Mouse (Mus musculus): ENCODE results near the gene Lhcgr. TPM values are rescaled to one million over a fixed set of nuclear protein-coding genes. Genes with fewer than 3 reads are reported as not detected.

Gene Lhcgr
- polyA plus RNA-seq, 1 experiment, result 2.8 TPM

- Histone ChIP-seq H3K27me3 (ENCODE audit: control insufficient read depth, insufficient read depth, low read length) (no peaks in the 10 kb centered on the region; the same call in 1 of the 2 replicates), H3K36me3 (ENCODE audit: control insufficient read depth, insufficient read depth, low read length) (no peaks in the 10 kb centered on the region), H3K4me3 (ENCODE audit: control insufficient read depth, low read depth, low read length) (no peak overlapping the region), H3K27ac (ENCODE audit: control insufficient read depth, insufficient read depth, low read depth, low read length) (no peak overlapping the region; the same call in 1 of the 2 replicates), H3K4me1 (ENCODE audit: control insufficient read depth, insufficient read depth, low read length) (peaks cover 3% of the 10 kb centered on the region; the same call in 1 of the 2 replicates)
- TF ChIP-seq CTCF (IDR thresholded peaks at IDR 0.05; ENCODE audit: control insufficient read depth, insufficient read depth, insufficient replicate concordance, low read depth, low read length), result no peak
- no peak for TF ChIP-seq POLR2A (IDR thresholded peaks at IDR 0.05; ENCODE audit: control insufficient read depth, low read depth, low read length)
These were observed 3.4 kb downstream of the Lhcgr start for GRCm38 (mm10) chr17:88788392-88788791.

GRCm38 (mm10) chr17:88786881-88787280, 4.9 kb downstream of the Lhcgr start:
- Histone ChIP-seq H3K4me3 (ENCODE audit: control insufficient read depth, low read depth, low read length) (no peak overlapping the region), H3K36me3 (ENCODE audit: control insufficient read depth, insufficient read depth, low read length) (no peaks in the 10 kb centered on the region), H3K27ac (ENCODE audit: control insufficient read depth, insufficient read depth, low read depth, low read length) (no peak overlapping the region), H3K4me1 (ENCODE audit: control insufficient read depth, insufficient read depth, low read length) (peaks cover 3% of the 10 kb centered on the region; the same call in 1 of the 2 replicates), H3K27me3 (ENCODE audit: control insufficient read depth, insufficient read depth, low read length) (no peaks in the 10 kb centered on the region; the same call in 1 of the 2 replicates)
- TF ChIP-seq POLR2A (IDR thresholded peaks at IDR 0.05; ENCODE audit: control insufficient read depth, low read depth, low read length), result no peak
- no peak for TF ChIP-seq CTCF (IDR thresholded peaks at IDR 0.05; ENCODE audit: control insufficient read depth, insufficient read depth, insufficient replicate concordance, low read depth, low read length)

- no peak overlapping the region for H3K27ac ChIP-seq (ENCODE audit: control insufficient read depth, insufficient read depth, low read depth, low read length)
- TF ChIP-seq CTCF (IDR thresholded peaks at IDR 0.05; ENCODE audit: control insufficient read depth, insufficient read depth, insufficient replicate concordance, low read depth, low read length) (no peak), POLR2A (IDR thresholded peaks at IDR 0.05; ENCODE audit: control insufficient read depth, low read depth, low read length) (no peak)
- H3K36me3 ChIP-seq (ENCODE audit: control insufficient read depth, insufficient read depth, low read length), result no peaks in the 10 kb centered on the region
- no peak overlapping the region for H3K4me3 ChIP-seq (ENCODE audit: control insufficient read depth, low read depth, low read length)
- H3K4me1 ChIP-seq (ENCODE audit: control insufficient read depth, insufficient read depth, low read length), result no peaks in the 10 kb centered on the region
- H3K27me3 ChIP-seq (ENCODE audit: control insufficient read depth, insufficient read depth, low read length), result no peaks in the 10 kb centered on the region
These were observed 5.4 kb downstream of the Lhcgr start for GRCm38 (mm10) chr17:88786385-88786784.

GRCm38 (mm10) chr17:88779148-88779547, 12.6 kb downstream of the Lhcgr start:
- no peak overlapping the region for H3K27ac ChIP-seq (ENCODE audit: control insufficient read depth, insufficient read depth, low read depth, low read length)
- no peak overlapping the region for H3K4me3 ChIP-seq (ENCODE audit: control insufficient read depth, low read depth, low read length)
- H3K36me3 ChIP-seq (ENCODE audit: control insufficient read depth, insufficient read depth, low read length), result no peaks in the 10 kb centered on the region
- TF ChIP-seq POLR2A (IDR thresholded peaks at IDR 0.05; ENCODE audit: control insufficient read depth, low read depth, low read length) (no peak), CTCF (IDR thresholded peaks at IDR 0.05; ENCODE audit: control insufficient read depth, insufficient read depth, insufficient replicate concordance, low read depth, low read length) (no peak)
- H3K27me3 ChIP-seq (ENCODE audit: control insufficient read depth, insufficient read depth, low read length), result no peaks in the 10 kb centered on the region
- H3K4me1 ChIP-seq (ENCODE audit: control insufficient read depth, insufficient read depth, low read length), result no peaks in the 10 kb centered on the region

- Histone ChIP-seq H3K27ac (ENCODE audit: control insufficient read depth, insufficient read depth, low read depth, low read length) (no peak overlapping the region), H3K4me3 (ENCODE audit: control insufficient read depth, low read depth, low read length) (no peak overlapping the region), H3K36me3 (ENCODE audit: control insufficient read depth, insufficient read depth, low read length) (no peaks in the 10 kb centered on the region), H3K4me1 (ENCODE audit: control insufficient read depth, insufficient read depth, low read length) (no peaks in the 10 kb centered on the region), H3K27me3 (ENCODE audit: control insufficient read depth, insufficient read depth, low read length) (no peaks in the 10 kb centered on the region)
- TF ChIP-seq CTCF (IDR thresholded peaks at IDR 0.05; ENCODE audit: control insufficient read depth, insufficient read depth, insufficient replicate concordance, low read depth, low read length) (no peak), POLR2A (IDR thresholded peaks at IDR 0.05; ENCODE audit: control insufficient read depth, low read depth, low read length) (no peak)
These were observed 17.7 kb downstream of the Lhcgr start for GRCm38 (mm10) chr17:88774103-88774526.

- H3K36me3 ChIP-seq (ENCODE audit: control insufficient read depth, insufficient read depth, low read length), result no peaks in the 10 kb centered on the region
- no peak overlapping the region for H3K4me3 ChIP-seq (ENCODE audit: control insufficient read depth, low read depth, low read length)
- H3K27ac ChIP-seq (ENCODE audit: control insufficient read depth, insufficient read depth, low read depth, low read length), result no peak overlapping the region
- no peaks in the 10 kb centered on the region for H3K4me1 ChIP-seq (ENCODE audit: control insufficient read depth, insufficient read depth, low read length)
- TF ChIP-seq POLR2A (IDR thresholded peaks at IDR 0.05; ENCODE audit: control insufficient read depth, low read depth, low read length) (no peak), CTCF (IDR thresholded peaks at IDR 0.05; ENCODE audit: control insufficient read depth, insufficient read depth, insufficient replicate concordance, low read depth, low read length) (no peak)
- H3K27me3 ChIP-seq (ENCODE audit: control insufficient read depth, insufficient read depth, low read length), result no peaks in the 10 kb centered on the region
These were observed 21.7 kb downstream of the Lhcgr start for GRCm38 (mm10) chr17:88770081-88770480.

GRCm38 (mm10) chr17:88769283-88769859, 22.4 kb downstream of the Lhcgr start:
- Histone ChIP-seq H3K4me3 (ENCODE audit: control insufficient read depth, low read depth, low read length) (no peak overlapping the region), H3K27ac (ENCODE audit: control insufficient read depth, insufficient read depth, low read depth, low read length) (no peak overlapping the region), H3K4me1 (ENCODE audit: control insufficient read depth, insufficient read depth, low read length) (no peaks in the 10 kb centered on the region), H3K27me3 (ENCODE audit: control insufficient read depth, insufficient read depth, low read length) (no peaks in the 10 kb centered on the region), H3K36me3 (ENCODE audit: control insufficient read depth, insufficient read depth, low read length) (no peaks in the 10 kb centered on the region)
- TF ChIP-seq POLR2A (IDR thresholded peaks at IDR 0.05; ENCODE audit: control insufficient read depth, low read depth, low read length) (no peak), CTCF (IDR thresholded peaks at IDR 0.05; ENCODE audit: control insufficient read depth, insufficient read depth, insufficient replicate concordance, low read depth, low read length) (no peak)

All from testis, adult 2 months (tissue).